Mouse (Mus musculus) frontal cortex, adult 2 months (tissue): Measurements from ENCODE around the gene Zswim9. TPM values are rescaled to one million over a fixed set of nuclear protein-coding genes. Genes with fewer than 3 reads are reported as not detected.
"Not testable (repeated sequence)": the region's sequence is repeated elsewhere in the genome, so short reads cannot be mapped to it uniquely, and the experiment has no call there.

ENCODE experiments used
- DNase-seq, 2 experiments: peaks; one replicate each; pipeline ENCODE4 v3.0.0; 2022; ENCODE audit warnings: low spot score in 1 of 2; ENCODE audit errors: extremely low spot score in 1 of 2
- polyA plus RNA-seq: library from polyadenylated mRNA; depleted of rRNA; stranded (reverse); fragments of >200 nt; gene quantifications from 2 replicates; pipeline ENCODE4 v1.2.3, GENCODE M21; 2012; rRNA removed

The Zswim9 gene
- 9.9 and 10.2 TPM in 2 replicates for polyA plus RNA-seq

DNA sequence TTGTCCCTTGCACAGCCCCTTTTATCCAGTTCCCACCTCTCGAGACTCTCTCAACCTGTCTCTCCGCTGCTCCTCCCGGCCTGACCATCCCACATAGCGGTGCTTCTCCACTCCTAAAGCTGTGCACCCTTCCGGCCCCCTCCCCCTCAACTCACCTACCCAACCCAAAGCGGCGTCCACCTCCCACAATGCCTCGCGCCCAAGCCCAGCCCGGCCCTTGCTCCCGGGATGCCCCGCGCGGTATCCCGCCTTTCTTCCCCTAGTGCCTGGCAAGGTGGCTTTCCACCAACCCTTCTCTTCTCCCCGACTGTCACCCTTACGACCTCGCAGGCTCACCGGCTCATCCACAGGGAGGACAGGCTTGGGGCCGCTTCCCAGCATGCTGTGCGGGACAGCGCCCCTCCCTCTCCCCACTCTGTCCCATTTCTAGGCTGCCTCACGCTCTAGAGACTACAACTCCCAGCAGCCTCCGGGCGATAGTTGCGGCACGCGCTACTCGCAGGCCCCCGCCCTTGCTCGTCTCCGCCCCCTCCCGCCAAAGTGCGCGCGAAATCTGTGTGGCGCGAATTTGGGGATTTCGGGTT lies at the start of gene Zswim9:
Zswim9 (minus strand) TSS at position 414 of the 584 bp plus-strand sequence.
- peak; percentile 84 to 93 for DNase-seq

DNA sequence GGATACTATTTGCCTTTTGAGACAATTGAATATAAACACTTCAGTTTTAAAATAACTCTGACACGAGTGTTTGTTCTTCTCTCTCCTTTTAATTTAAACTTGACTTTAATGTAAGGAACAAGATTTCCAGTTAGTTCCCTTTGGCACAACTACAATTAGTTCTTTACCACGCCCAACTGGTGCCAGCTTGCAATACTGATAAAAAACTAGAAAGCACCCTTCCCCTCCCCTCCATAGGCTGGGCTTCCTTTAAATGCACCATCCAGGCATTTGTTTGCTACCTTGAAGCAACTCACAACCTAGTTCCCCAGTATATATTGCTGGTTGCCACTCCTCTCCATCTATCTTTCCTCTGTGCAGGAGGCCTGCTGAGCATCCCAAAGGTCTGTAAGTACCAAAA lies 45.8 kb upstream of the Zswim9 start, which contains the start of gene Pla2g4c:
Pla2g4c (plus strand) TSS at position 340 of the 400 bp plus-strand sequence.
- DNase-seq: no peak

DNA sequence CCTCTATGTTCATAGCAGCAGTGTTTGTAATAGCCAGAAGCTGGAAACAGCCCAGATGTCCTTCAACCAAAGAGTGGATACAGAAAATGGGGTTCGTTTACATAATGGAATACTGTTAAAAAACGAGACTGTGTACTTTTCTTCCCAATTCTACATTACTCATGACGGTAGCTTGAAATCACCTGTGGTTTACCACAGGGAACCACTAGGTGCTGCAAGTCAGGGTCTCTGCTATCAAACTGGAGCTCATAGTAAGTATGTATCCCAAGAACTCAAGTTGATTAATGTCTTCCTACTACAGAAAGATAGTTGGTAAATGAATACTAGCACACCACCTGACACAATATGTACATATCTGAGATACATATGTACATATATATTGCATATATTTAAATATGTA lies 42.9 kb upstream of the Zswim9 start:
- no peak for DNase-seq

DNA sequence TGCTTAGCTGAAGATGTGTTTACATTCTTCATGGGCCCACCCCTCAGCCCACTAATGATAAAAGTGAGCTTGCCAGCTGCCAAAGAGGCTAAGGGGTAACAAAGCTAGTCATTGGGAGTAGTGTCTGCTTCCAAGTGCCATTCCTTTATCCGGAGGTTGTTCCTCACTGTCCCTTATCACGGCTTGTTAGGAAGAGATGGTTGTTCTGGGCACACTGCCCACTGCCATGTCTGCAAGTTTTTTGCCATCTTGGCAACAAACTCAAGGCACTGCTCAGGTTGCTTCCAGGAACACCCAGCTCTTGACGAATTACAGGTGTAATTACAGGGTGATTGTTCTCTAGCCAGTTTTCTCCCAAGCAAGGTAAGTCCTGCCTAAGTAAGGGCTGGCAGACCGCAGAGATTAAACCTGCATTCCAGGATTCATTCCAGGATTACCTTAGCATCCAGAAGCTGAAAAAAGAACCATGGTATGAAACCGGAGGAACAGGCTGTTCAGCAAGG lies 35.6 kb upstream of the Zswim9 start:
- DNase-seq: no peak

DNA sequence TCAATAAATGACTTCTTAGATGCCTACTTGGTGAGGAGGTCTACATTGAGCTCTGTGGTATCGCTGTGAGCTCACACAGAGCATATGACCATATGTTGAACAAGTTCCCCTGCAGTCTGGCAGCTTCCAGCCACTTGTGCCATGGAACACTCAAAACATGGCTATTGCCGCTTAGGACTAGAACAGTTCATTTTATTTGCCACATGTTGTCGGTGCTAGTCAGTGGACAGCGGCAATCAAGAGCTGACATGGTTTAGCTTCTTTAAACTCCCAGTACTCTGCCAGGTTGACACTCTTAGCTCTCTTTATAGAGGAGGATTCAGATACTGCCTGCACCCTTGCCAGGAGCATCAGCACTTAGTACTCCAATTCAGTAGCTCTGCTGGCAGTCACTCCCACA lies 32.9 kb upstream of the Zswim9 start:
- DNase-seq: no peak

DNA sequence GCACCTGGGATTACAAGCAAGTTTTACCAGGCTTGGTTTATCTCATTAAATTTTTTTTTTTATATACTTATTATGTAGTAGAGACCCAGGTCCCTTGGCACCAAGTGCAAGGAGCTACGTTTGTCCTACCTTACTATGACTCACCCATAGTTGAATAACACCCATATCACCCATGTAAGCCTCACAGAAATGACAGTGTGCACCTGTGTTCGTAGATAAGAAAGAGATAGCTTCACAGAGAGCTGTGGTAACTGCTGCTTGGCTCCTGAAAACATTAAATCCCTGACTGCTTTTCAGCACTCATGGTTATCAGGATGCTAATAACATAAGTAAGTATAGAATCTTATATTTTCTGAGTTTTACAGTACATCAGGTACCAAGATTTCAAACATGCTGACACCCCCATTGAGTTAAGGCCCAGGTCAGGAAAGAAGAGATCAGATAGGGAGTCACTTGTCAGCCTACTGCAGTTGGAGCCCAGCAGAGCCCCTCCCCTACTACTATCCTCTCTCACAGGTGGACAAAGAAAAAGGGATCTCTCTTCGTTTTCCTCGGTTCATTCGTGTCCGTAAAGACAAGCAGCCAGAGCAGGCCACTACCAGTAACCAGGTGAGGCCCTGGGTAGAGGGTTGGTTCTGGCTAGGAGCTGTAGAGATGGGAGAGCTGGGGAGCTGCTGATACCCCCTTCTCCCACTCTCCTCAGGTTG lies 32.1 kb upstream of the Zswim9 start:
- DNase-seq: no peak

DNA sequence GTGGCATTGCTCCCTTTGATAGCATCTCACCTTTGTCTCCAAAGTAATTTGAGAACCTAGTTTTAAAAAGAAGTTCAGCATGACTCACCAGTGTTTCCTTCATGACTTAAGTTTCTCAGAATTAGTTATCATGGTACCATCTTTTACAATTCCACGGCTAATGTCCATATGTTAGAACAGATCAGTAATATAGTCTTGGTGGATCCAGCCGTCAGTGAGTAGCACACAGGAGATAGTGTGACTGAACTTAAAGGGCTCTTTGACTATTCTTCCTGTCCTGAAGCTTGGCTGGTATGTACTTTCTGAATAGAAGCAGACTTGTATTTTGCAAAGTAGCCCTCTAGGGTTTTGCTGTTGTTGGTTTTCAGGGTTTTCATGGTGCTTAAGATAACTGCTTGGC lies 30.9 kb upstream of the Zswim9 start:
- no peak for DNase-seq

DNA sequence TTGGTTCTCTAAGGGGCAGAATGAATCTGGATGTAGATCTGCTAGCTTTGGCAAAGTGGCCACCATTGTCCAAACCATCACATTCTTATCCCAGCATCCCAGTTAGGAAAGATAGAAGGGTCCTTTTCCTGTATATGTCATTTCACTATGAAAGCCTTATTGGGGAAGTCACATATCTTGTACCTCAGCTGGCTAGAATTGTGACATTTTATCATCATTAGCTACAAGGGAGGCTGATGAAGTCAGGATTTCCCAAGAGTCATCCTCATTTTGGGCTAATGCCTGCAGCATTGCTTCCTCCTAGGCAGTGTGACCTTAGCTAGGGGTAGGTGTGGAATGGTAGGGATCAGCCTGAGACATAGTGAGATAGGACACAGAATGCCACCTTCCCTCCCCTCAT lies 24.9 kb upstream of the Zswim9 start:
- no peak for DNase-seq

DNA sequence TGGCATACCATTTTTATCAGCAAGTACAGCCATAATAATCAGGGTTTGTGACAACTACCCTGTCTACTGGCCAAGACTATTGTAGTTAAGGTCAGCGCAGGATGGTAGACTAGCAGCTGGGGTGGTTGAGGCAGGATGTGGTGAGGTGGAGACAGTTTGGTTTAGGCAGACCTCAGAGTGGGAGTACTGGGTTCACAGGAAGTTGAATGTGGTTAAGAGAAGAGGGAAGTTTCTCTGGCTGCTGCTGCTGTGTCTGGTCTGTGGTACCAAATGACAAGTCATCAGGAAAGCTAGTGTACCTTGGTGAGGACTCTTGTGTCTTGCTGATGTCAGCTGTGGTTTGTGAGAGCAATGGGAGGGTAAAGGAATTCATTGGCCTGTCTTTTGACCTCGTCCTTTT lies 24.3 kb upstream of the Zswim9 start:
- no peak for DNase-seq

DNA sequence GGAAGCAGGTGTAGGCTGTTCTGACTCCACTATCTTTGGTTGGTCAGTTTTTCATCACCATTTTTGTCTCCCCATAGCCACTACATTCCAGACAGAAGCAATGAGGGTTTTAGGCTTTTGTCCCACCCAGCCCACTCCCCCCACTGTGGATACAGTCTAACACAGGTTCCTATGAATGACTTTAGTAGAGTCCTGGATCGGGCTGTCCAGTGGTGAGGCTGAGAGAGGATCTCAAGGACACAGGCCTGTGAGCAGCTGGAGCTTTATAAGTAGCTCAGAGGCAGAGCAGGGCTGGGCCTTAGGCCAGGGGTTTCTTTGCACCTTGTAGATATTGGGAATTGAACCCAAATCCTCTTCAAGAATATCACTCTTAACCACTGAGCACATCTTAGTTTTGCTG lies 23.1 kb upstream of the Zswim9 start:
- DNase-seq: no peak

DNA sequence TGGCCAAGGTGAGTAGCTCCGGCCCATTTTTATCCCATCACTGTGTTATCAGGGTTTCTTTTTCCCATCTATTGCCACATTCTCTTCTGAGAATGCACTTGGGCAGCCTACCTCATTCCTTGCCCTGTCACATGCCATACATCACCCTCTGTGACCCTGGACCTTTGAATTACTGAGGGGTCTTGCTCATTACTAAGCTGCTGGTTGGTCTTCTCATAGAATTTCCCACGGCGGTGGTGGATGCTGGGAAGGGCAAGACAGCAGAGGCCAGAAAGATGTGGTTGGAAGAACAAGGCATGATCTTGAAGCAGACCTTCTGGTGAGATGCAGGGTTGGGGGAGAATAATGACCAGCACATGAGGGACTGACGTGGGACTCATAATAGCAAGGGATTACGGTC lies 20.3 kb upstream of the Zswim9 start:
- DNase-seq: no peak

DNA sequence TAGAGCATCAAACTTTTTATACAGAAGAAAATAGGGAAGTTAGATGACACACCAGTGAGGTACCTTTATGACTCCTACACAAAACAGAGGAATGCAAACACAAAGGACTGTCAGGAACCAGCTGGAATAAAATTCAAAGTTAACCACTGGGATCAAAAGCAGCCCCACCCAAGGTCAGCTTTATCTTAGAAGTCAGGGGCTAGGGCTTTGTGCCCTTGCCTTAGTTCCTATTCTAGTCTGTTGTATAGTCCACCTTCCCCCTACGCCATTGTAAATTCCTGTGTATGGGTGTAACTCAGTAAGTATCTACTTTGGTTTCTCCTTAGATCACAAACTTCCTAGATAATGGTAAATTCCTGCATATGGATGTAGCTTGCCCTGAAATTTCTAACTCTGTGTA lies 19.1 kb upstream of the Zswim9 start:
- DNase-seq: no peak

DNA sequence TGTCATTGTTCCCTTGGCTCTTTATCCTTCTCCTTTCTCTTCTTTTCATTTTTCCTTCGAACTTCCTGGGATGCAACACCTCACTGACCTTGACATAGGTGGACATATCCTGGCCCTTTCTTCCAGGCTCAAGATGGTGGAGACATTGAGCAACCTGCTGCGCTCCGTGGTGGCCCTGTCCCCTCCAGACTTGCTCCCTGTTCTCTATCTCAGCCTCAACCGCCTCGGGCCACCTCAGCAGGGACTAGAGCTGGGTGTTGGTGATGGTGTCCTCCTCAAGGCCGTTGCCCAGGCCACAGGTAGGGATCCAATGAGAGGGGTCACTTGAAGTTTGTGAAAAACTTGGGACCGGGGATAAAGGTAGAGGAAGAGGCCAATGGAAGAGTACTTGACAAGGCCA lies 16.7 kb upstream of the Zswim9 start:
- no peak for DNase-seq

DNA sequence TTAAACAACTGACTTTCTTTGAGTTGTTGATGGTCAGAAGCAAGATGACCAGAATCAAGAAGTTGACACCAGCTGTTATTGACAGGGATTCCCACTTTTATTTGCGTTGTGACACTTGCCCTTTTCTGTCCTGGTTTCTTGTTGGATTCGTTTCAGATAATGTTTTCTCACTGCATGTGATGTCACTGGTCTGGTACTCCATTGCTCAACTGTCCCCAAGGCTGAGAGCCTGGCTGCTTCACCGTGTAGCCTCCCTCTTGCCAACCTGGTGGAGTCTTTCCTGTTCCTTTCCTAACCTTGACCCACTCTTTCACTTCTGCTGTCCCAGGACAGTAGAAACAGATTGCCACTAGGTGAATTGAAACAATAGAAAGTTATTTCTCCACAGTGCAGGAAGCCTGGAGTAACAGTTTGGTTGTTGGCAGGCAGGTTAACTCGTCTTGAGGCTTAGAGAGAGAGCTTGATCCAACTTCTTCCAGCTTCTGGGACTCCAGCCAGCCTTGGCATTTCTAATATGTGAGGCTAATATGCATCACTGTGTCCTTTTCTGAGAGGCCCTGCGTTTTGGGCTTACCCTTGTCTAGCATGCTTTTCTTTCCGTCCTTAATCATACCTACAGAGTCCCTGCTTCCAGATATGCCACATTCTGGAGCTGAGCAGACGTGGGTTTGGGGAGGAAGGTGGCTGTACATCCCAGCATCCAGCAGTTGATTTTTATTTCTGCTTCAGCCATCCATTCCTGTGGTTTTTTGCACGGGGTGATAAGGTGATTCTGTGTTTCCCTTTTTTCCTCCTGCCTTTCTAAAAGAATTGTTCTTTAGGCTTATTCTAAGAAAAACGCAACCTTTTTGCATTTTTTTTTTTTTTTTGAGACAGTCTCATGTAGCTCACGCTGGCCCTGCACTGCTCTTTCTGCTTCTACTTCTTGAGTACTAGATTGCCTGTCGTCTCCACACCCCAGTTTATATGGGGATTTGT lies 15.6 kb upstream of the Zswim9 start:
- no peak for DNase-seq

DNA sequence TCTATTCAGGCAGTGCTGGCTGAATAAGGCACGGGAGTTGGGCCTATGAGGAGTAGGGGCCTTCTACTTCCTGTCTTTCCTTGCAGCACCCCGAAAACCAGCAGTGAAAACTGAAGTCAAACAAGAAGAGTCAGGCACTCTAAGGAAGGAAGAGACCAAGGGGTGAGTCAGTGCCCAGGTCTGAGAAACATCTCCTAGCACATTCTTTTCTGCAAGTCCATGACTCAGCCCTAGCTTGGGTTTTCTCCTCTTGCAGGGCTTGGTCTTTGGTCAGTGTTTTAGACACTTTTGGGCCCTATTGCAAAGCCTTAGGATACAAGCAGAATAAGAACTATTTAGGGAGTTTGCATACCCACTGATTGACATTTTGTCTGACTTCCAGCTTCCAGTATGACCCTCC lies 12.8 kb upstream of the Zswim9 start:
- no peak for DNase-seq

DNA sequence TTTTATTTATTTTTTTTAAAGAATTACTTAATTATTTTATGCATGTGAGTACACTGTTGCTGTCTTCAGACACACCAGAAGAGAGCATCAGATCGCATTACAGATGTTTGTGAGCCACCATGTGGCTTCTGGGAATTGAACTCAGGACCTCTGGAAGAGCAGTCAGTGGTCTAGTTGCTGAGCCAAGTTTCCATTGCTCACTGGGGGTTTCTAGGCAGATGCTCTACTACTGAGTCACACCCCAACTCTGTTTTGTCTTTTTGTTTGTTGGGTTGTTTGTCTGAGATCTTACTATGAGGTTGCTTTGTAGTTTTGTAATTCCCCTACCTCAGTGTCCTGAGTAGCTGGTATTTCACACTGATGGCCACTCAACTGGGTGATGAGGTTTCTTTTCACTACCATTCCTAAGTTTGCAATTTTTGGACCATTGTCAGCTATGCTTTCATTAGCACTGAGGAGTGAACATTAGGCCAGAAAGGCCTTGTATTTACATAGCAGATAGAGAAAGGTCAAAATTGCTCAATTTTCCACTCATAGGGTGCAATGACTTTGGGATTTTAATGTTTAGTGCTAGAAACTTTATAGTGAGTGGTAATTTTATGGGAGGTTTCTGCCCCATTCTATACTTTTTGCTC lies 11.6 kb upstream of the Zswim9 start:
- no peak for DNase-seq

DNA sequence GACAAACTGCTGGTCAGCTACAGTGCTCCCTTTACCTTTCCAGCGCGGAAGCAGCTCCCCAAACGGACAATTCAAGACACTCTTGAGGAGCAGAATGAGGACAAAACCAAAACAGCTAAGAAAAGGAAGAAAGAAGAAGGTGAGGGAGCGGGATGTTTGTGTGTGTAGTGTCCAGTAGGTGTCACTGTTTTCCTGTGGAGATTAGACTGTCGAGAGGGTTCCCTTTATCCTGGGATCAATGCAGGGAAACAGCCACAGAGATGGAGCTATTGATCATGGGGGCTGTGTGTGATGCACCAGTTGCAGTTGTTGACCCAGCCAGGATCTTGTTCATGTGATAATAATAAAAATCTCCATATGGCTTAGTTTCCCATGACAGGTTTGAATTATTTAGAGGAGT lies 10.1 kb upstream of the Zswim9 start:
- DNase-seq: peak in 1 of 2 experiments; percentile 65

DNA sequence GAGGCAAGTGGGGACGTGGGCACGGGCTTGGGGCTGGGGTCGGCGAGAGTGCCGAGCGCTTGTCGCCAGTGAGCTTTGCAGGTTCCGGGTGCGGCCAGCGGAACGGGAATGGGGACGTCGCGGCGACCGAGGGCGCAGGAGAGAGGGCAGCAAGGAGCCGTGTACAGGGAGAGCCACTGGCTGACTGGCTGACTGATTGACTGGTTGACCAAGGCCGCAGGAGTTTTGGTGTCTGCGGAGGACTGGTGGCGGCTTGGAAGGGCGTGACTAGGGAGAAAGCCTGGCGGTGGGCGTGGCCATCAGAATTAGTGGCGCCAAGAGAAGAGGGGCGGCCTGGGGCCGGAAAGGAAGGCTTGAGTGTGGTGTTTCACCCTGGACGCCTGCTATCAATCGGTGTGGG lies 436 bp upstream of the Zswim9 start:
- DNase-seq: not testable (repeated sequence)

DNA sequence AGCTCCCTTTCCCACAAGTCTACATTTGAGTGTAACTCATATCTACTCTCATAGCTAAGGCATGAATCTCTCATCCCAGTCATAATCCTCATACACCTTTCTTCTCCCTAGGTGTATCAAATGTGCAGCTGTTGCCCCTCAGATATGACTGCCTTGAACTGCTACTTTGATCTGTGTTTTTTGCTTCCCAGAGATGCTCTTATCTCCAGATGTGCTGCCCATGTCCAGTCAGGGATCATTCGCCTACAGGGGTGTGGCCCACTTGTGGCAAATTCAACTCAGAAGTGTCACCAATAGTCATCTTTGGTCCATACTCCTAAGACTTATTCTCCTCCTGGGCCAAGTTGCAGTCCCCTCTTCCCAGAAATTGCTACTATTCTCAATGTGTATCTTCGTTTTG lies 688 bp downstream of the Zswim9 start:
- DNase-seq: no peak

DNA sequence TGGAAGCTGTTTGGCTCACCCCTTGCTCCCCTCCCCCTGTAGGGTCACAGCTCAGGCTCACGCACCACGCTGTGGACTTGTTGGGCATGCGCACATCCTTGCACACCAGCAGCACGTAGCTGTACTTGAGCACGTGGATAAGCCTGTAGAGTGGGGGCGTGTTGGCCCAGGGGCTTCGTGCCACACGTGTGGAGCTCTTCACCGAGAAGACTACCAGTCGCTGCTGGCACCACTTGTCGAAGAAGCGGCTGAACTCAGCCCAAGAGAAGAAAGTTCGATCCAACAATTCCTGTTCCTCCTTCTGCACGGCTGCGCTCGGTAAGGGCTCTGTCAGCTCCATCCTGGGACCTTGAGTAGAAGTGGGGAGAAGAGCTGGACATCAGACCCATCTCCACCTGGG lies 1.4 kb downstream of the Zswim9 start, which contains the start of gene Lig1:
Lig1 (plus strand) TSS at position 203 of the 400 bp plus-strand sequence.
- DNase-seq: no peak

DNA sequence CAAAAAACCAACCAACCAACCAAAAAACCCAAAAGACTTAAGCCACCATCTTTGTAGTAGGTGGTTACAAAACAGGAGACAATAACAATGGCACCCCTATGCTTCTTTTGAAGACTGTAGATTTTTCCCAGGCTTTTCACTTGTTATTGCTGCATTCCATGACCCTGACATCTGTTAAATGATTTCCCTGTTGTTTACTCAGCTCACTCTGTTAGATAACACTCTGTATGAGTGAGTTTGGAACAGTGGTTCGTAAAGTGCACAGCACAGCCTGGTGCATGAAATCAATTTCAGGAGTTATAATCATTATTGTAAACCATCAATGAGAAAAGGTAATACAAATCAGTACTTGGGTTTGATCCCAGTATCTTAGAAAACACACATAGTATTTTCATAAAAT lies 6.8 kb downstream of the Zswim9 start:
- DNase-seq: no peak
